Mouse (Mus musculus) mouse trophoblast stem cell (cell line): Measurements from ENCODE around the gene Gm10563.
"Not testable (repeated sequence)": the region's sequence is repeated elsewhere in the genome, so short reads cannot be mapped to it uniquely, and the experiment has no call there.

Experiments used
- in situ Hi-C, 2 experiments: fragments of 300-500 bp; cut with MseI, MboI; formaldehyde crosslinking; loops; 2 replicates in 1 of 2; 3 replicates in 1 of 2; pipeline ENCODE4 v1.15.1; 2025

Gene Gm10563

GRCm38 (mm10) chr4:155598536-155598935, 46.7 kb downstream of the Gm10563 start:
- in situ Hi-C loops, result no loop called here

GRCm38 (mm10) chr4:155596606-155597005, 48.6 kb downstream of the Gm10563 start:
- in situ Hi-C loops, result no loop called here

- in situ Hi-C loops, result no loop called here
Measured at GRCm38 (mm10) chr4:155595777-155596176, 49.4 kb downstream of the Gm10563 start.

GRCm38 (mm10) chr4:155593780-155594179, 51.4 kb downstream of the Gm10563 start:
- in situ Hi-C loops, result no loop called here

GRCm38 (mm10) chr4:155591012-155591719, 54.0 kb downstream of the Gm10563 start:
- in situ Hi-C loops, result no loop called here

GRCm38 (mm10) chr4:155589356-155589755, 55.9 kb downstream of the Gm10563 start:
- in situ Hi-C loops, result no loop called here

- in situ Hi-C loops, result no loop called here
Measured at GRCm38 (mm10) chr4:155582279-155582905, 62.8 kb downstream of the Gm10563 start.

- in situ Hi-C loops, result no loop called here
Measured at GRCm38 (mm10) chr4:155580420-155580819, 64.8 kb downstream of the Gm10563 start.

GRCm38 (mm10) chr4:155578336-155579125, 66.7 kb downstream of the Gm10563 start:
- in situ Hi-C loops, result loop anchor here in 1 of 2 experiments (5.0 kb wide), 1 partner anchor 96 kb away; no protein-coding TSS in a partner anchor

- in situ Hi-C loops, result loop anchor here in 1 of 2 experiments (5.0 kb wide), 1 partner anchor 95 kb away; no protein-coding TSS in a partner anchor
Measured at GRCm38 (mm10) chr4:155577741-155578140, 67.5 kb downstream of the Gm10563 start.

GRCm38 (mm10) chr4:155577132-155577531, 68.1 kb downstream of the Gm10563 start:
- in situ Hi-C loops, result loop anchor here in 1 of 2 experiments (5.0 kb wide), 1 partner anchor 95 kb away; no protein-coding TSS in a partner anchor

GRCm38 (mm10) chr4:155575521-155575920, 69.7 kb downstream of the Gm10563 start:
- in situ Hi-C loops, result loop anchor here in 1 of 2 experiments (5.0 kb wide), 1 partner anchor 93 kb away; no protein-coding TSS in a partner anchor

GRCm38 (mm10) chr4:155574931-155575330, 70.3 kb downstream of the Gm10563 start:
- in situ Hi-C loops, result loop anchor here in 1 of 2 experiments (5.0 kb wide), 1 partner anchor 93 kb away; no protein-coding TSS in a partner anchor

GRCm38 (mm10) chr4:155573876-155574275, 71.3 kb downstream of the Gm10563 start:
- in situ Hi-C loops, result no loop called here

GRCm38 (mm10) chr4:155573155-155573554, 72.1 kb downstream of the Gm10563 start:
- in situ Hi-C loops, result no loop called here

- in situ Hi-C loops, result no loop called here
Measured at GRCm38 (mm10) chr4:155571442-155571841, 73.8 kb downstream of the Gm10563 start.

- in situ Hi-C loops, result not testable (repeated sequence)
Measured at GRCm38 (mm10) chr4:155570315-155570714, 74.9 kb downstream of the Gm10563 start.

GRCm38 (mm10) chr4:155569818-155570217, 75.4 kb downstream of the Gm10563 start:
- in situ Hi-C loops, result loop anchor here in 1 of 2 experiments (5.0 kb wide), 1 partner anchor 88 kb away; no protein-coding TSS in a partner anchor

- in situ Hi-C loops, result loop anchor here in 1 of 2 experiments (5.0 kb wide), 1 partner anchor 86 kb away; no protein-coding TSS in a partner anchor
Measured at GRCm38 (mm10) chr4:155568632-155569370, 76.4 kb downstream of the Gm10563 start.

- in situ Hi-C loops, result loop anchor here in 1 of 2 experiments (5.0 kb wide), 1 partner anchor 86 kb away; no protein-coding TSS in a partner anchor
Measured at GRCm38 (mm10) chr4:155568170-155568569, 77.0 kb downstream of the Gm10563 start.

GRCm38 (mm10) chr4:155566555-155566954, 78.7 kb downstream of the Gm10563 start:
- in situ Hi-C loops, result loop anchor here in 1 of 2 experiments (5.0 kb wide), 1 partner anchor 84 kb away; no protein-coding TSS in a partner anchor
